Mouse (Mus musculus) activated CD4-positive, CD25-positive, alpha-beta regulatory T cell, adult 4 months (primary cell): ENCODE results near the gene Il1rl1. TPM values are rescaled to one million over a fixed set of nuclear protein-coding genes. Genes with fewer than 3 reads are reported as not detected.

ENCODE experiments used
- ATAC-seq: one replicate; pipeline ENCODE4 v1.8.0; 2017
- polyA plus RNA-seq, 2 experiments: library from polyadenylated mRNA; unstranded; fragments of 100-300 nt; shearing (Covaris generic); gene quantifications; one replicate each; pipeline ENCODE4 v1.2.1; 2017

Il1rl1 gene
- polyA plus RNA-seq, result 10 to 100 TPM in 1 of 2 experiments, 1 to 10 TPM in 1; 7.7 to 17.7 TPM

DNA sequence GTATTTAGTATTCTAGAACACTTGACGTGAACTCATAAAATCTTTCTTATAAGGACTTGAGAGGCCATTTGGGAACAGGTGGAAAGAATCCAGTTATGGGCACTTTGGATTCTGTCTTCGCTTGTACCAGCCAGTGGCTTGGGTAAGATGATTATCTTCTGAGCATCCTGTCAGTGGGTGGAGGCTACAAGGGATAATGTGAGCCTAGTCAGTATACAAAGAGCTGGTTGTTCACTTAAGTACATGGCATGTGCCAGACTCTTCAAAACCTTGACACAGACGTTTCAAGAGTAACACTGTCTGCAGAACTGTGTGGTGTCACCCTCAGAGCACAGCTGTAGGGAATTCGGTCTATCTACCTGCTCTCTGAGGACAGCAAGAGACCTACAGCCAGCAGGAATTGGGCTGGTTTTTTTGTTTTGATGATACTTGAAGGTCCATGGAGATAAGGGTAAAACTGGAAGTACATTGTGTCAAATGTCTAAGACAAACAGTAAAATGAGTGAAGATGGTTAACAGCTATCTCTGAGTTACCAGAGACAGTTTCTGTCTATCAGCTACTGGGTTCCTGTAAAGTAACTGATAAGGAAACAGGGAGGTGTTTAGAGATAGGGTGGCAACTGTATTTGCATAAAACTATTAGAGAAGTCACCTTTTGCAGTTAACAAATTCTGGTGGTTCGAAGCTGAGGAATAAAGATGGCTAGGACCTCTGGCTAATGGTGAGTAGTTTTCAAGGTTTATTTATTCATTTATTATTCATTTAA is at the start of gene Il1rl1:
Gene Il1rl1 (plus strand): TSS at position 661 of the 766 bp plus-strand sequence.
- no peak for ATAC-seq

DNA sequence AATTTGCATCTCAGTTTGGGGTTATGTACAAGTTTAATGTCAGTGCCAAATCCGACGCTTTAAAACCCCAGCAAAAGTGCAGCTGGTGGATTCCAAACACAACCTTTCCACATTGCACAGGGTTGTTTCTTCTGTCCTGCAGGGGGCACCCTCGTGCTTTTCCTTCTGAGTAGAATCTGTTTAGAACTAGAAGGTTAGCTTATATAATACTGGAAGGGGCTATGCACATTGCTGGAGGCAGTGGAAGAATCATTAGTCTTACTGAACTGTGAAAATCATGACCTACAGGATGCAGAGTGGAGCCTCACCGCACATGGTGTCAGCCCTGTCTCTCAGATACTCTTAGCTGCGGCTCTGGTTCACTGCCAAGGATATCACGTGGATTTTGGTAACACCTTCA is 49.3 kb upstream of the Il1rl1 start:
- ATAC-seq, result peak; percentile 45

DNA sequence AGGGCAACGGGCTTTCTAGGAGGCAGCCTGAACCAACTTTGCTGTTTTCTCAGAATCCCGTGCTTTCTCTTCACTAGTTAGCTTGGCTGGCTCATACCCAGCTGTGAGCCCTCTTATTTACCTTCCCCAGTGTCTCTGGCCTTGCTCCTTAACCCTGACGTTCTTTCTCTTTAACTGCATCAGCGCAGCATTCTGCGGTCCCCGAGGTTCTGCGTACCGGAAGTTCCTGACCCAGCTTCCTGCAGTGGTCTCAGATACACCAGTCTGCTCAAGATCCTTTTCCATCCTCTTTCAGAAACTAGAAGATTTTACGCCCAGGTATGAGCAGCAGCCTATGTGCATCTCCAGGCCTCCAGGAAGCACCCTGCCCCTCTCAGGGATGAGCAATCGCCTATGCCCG is 48.4 kb upstream of the Il1rl1 start:
- peak; percentile 70 for ATAC-seq

DNA sequence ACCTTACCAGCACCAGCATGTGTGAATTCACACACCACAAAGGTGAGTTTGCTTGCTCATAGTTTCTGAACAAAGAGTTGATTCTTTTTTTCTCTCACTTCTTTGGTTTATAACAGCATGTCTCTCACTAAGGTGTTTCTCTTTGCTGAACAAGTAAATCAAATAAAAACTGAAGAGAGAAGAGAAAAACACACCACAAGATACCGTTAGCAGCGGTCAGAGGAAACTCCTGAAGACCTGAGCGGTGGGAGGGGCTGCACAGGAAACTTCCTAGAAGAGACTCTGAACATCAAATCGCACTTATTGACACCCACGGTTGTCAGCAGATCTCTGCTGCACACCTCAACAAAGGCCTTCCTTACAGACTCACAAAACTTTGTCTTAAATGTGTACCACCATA is 46.5 kb upstream of the Il1rl1 start:
- ATAC-seq, result peak; percentile 33

DNA sequence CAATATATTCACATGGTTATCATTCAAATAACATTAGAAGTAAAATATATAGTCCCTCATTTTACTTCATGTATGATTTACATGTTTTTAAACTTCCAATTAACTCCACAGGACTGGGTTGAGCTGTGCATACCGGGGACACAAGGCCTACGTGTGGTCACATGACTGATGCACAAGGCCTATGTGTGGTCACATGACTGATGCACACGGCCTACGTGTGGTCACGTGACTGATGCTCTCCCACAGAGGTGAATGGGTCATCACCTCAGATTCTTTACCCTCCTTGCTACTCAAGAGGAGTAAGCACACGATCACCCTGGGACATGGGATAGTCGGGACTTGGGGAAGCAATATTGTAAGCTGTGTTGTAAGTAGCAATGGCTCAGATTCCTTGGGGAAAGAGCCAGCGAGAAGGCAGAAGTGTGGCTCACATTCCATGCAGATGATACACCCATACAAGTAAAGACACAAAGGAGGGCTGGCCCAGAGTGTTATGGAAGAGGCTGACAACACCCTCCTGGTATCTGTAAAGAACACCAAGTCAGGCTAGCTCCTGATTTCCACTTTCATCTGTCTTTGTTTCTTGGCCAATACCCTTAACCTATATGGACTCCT is 44.3 kb upstream of the Il1rl1 start:
- ATAC-seq, result no peak

DNA sequence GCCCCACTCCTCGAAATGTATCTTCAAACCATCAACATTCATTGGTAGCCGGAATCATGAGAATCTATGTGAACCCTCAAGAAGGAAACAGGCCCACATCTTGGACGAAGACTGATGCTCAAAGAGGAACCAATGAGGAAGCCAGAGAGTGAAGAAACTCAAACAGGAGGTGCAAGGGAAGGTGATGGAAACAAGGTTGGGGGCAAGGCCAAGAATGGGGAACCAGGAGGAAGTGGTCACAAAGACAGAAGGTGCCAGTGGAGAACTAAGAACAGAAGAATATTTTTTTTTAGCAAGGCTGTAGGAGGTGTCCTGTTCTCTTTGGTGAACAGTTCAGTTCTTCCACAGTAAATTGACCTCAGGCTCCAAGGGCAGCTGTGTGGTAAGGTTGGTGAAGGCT is 38.0 kb upstream of the Il1rl1 start:
- ATAC-seq, result peak; percentile 41

DNA sequence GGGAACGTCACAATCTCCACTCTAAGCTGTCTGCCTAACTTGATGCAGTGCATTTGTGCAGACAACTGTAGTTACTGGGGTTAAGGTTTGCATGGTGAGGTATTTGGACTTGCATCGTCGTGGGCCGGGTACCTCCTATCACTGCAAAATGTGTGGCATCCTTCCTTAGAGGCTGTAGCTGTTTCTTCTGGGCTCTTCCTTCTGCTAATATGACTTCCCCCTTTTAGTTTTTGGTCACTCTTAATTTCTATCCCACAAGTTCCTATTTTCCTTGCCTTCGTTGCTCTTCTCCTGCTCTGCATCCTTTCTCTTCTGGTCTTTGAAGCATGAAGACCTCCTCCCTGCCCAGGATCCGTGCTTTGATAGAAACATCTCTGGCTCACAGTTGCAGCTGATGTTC is 36.8 kb upstream of the Il1rl1 start:
- no peak for ATAC-seq

DNA sequence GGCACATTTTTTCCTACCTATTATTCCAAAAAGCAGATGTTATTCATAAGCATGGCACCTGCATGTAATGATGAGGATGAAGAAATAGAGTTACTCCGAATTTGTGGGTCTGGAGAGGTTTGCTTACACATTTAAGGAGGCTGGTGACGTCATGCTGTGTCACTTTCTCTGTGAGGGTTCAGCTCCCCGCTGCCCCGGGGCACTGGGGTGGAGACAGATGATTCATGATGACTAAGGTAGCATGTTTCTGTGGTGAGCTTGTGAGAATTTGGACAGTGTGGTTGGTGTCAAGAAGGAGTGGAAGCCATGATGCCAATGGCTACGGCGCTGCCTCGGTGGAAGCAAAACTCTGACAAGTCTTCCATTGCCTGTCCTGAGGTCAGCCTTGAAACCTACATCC is 36.2 kb upstream of the Il1rl1 start:
- ATAC-seq, result peak; percentile 40

DNA sequence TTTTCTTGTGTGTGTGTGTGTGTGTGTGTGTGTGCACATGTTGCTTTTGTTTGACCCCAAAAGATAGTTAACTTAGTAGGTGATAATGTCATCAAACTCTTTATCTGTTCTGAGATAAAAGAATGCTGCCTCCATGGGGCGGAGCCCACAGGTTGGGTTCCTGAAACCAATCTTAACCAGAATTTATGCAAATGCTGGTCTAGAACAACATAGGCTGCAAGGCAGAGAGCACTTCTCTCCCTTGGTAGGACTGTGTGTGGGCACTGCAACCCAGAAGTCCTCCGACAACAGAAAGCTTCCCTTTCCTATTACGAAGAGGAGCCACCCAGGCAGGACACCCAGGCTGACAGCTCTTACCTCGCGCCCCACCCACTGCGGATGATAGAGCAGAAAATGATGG is 29.7 kb upstream of the Il1rl1 start:
- peak; percentile 58 for ATAC-seq

DNA sequence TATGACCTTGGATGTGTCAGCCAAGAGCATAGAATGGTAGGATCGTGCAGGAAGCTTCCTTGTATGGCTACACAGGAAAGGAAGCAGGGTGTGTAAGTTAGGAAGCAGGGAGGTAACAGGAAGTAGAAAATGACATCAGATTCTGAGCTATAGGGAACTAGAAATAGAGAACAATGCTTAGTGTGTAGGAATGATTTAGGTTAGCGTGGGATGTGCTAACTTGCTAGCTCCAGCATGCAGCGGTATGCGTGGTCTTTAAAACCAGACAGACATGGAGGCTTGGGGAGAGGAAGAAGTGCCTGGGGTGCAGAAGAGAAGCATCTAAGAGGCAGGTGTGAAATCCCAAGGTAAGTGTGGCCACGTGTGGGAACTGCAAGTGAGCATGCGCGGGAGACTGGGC is 24.7 kb upstream of the Il1rl1 start:
- no peak for ATAC-seq

DNA sequence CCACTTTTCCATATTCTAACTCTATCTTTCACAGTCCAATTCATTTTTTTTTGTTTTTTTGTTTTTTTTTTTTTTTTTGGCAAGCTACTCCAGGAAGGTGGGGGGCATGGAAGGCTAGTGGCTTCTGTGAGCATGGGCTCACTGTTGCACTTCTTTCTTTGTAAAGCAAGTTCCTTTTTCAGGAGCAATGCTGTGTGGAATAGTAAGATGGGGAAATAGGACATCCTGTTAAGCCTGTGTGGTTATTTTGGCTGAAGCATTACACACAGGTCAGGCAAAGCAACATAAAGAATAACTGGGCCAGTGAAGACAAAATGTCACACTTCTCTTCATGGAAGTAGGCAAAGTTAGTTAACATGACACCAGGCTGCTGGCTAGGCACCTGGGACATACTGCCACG is 19.5 kb upstream of the Il1rl1 start:
- no peak for ATAC-seq

DNA sequence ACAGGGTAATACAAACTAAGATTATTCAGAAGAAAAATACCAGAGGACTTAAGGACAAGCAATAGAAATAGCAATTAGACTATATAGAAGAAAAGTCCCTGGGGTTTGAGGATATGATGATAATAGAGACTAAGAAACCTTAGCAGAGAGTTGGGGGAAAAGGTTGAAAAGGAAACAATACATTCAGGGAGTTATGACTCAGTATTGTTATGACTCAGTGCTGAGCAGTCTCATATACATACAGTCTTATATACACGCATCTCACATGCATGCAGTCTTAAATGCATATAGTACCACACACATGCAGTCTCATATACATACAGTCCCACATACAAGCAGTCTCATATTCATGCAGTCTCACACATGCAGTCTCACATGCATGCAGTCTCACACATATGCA is 16.3 kb upstream of the Il1rl1 start:
- peak; percentile 65 for ATAC-seq

DNA sequence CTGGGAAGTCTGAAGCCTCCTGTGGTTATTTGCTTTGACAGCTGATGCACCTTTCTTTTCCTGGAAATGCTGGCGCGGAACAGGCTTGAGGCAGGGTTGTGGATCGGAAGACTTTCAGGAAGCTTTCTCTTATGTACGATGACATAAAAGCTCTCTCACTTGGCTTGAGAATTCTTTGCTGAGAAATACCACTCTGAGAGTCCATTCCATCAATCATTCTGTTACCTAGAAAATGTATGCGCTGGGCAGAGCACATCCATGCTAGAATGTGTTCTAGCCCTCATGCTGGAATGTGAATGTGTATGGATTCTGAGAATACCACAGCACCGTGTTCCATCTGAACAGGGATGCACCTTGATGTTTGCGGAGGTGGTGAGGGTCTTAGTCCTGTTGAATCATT is 15.1 kb upstream of the Il1rl1 start:
- ATAC-seq, result no peak

DNA sequence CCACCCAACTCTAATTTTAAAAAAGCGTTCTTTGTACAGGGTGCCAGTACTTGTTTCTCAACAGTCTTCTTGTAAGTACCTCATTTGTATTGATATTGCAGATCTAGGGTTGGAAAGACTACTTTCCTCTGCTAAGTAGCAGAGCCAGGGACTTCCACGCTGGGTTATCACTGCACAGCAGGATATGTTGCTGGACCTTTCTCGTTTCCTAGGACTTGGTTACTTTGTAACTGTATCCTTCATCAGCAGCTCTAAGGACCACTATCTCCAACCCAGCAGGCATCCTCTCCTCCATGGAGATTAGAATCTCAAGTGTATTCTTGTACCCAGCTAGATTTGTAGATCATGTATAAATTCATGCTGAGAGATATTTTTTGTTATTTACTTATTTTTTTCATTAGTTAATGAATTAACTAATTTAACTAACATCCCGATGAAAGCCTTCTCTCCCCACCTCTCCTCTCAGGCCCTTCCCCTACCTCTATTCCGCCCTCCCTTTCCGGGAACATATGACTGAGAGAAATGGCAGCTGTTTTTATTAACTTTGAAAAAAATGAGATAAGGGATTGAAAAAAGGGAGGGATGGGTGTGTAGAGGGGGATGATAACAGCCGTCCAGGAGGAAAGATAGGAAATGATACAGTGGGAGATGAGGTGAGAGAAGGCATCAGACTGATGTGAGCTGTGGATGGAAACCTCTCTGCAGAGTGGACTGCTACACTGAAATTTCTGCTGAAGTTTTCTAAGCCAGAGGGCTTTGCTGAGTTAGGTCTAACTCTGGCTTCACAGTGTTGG is 14.3 kb upstream of the Il1rl1 start:
- no peak for ATAC-seq

DNA sequence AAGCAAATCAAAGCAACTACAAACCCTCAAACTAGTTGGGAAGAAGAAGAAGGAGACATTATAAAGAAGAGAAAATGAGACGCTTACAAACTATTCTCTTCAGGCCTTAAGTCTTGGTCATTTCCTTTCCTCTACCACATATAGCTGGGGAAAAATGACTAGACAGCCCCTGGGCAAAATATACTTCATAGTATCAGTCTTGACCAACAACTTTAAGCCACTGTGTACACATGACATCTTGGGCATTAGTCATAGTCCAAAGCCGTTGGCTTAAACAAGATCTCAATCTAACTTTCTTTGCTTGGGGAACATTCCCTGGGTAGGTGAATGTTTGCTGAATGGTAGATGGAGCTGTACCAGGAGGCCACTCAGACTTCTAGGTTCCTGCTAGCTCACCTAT is 12.3 kb upstream of the Il1rl1 start:
- no peak for ATAC-seq

DNA sequence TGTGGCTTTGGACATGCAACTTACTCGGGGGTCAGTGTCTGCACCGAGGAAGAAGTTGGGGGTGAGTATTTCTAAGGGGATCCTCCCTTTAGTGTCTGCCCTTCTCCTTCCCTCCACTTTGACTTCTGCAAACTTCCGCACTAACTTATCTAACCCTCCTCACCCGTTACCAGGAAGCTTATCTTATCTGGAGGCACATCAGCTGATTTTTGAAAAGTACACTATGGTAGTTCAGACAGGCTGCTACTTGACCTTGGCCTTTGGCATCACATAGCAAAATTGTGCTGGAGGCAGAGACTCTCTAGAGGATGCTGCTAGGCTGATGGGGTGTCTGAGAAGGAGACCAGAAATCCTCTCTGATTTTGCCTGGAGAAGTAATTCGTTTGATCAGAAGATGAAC is 10.9 kb upstream of the Il1rl1 start:
- ATAC-seq, result no peak

DNA sequence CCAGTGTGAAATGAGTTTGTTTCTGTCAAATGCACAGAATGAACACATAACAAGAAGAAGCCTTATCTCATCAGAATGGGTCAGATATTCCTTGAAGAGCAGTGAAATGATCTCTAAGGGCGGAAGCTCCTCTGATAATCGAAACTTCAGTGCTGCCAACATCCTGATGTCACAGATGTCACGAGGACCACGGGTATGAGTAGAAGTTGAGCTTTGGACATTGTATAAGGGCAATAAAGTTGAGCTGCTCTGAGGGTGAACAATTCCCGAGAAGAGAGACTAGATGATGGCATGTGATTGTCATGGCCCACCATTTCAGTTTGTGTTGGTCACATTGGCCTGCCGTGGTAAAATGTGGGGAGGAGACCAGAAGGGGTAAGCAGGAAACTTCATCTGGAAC is 5.5 kb upstream of the Il1rl1 start:
- no peak for ATAC-seq

DNA sequence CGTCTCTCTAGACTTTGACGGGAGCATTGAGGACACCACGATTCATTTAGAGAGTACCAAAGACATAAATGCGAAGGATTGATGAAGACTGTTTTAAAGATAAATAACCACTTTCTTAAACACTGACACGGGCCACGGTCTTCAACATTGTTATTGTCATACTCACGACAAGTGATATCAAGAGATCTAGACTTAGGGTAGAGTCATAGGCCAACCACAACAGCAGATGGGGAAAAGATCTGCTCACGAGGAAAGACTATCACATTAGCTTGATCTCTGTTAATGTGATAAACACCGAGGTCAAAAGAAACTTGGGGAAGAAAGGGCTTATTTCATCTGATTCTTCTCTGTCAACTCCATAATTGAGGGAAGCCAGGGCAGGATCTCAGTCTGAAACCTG is 2.1 kb upstream of the Il1rl1 start:
- ATAC-seq, result no peak

DNA sequence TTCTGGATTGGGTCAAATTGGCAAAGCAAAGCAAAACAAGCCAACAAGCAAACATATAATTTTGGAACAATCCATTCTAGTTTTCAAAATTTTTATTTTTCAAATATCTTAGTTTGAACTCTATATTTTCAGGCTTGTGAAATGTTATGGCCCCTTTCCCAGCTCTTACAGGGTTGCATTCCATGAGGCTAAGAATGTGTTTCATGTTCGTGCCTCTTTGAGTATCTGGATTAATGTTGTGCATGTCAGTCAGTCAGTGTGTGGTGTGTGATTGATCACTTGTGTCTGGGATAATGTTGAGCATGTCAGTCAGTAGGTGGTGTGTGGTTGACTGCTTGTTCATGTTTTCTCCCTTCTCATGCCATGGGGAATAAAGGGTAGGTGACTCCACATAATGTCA is 1.5 kb upstream of the Il1rl1 start:
- ATAC-seq, result no peak

DNA sequence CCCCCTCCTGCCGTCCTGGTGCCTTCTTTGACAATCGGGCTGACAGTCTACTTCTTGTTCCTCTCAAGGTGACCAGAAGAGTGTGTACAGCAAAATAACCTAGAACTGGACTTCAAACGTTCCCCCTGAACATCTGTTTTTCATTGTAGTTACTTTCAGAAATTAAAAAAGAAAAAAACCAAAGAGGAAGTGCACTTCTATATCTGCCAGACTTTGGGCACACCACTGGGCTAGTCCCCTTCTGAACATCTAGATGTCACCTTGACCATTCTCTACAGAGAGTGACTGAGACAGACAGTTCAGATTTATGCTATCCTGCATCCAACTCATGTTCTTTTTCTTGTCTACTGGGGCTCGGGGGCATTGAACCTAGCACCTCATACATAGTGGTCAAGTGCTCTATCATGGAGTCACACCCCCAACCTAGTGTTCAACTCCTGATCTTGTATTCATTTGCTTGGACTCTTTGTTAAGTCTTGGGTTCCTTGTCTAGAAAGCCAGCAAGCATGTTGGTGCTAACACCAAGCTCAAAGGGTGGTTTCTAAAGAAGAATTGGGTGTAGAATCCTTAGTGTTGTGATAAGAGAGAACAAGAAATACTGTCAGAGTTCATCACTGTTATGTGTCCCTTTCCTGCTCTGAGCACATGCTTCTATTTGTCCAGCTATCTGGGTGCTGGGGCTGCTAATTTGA is 919 bp downstream of the Il1rl1 start:
- no peak for ATAC-seq

DNA sequence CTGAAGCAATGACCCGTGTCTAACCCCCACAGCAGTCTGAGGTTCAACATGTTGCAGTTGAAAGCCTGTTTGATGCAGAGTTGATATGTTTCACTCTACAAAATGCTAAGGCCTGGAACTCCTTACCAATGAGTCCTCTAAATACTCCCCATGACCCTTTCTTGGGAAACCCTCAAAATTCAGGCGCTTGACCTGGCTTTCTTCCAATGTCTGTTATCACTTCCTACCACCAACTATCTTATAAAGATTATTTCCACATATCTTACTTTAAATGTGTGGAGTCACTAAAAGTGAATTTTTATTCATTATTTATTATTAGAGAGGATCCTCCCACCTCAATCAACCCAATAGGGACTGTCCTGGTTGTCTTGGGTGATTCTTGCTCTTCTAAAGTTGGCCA is 2.8 kb downstream of the Il1rl1 start:
- ATAC-seq, result no peak

DNA sequence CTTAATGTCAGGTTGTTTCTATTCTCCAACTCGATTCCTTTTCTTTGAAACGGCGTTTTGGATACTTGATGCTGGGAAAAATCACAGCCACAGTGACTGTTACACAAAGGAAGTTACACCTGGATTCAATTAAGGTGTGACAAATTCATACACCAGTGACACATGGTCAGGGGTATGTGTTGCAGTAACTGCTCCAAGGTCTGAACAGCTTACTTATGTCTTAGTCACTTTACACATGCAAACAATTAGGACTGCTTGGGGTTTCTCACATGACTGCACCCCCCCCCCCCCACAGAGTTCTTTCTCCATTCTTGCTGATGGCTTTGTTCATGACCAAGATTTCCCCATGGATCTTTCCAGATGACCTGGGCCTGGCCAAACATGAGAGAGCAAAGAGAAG is 6.6 kb downstream of the Il1rl1 start:
- no peak for ATAC-seq

DNA sequence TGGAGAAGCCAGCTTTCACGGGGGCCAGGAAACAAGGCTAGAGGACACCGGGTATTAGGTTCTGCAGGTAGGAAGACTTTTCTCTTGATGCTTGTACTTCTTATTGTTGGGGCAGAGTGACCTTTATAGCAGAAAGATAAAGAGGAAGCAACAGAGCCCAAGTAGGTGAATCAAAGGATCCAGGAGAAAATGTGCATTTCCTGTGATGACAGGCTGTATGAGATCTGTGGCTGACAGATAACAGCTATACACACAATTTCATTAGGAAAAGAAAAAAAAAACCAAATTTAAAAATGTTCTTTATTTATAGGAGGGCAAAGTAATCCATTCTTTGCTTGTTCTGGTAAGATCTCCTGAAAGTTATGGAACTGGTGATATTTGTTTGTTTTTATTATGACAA is 8.0 kb downstream of the Il1rl1 start:
- ATAC-seq, result no peak
